ENCODE assay signal across 14 mouse cellular contexts in genomic region chr10:8027023-8027422, GRCm38 (mm10).
DNase-seq lines count a peak whose midpoint lies in the region; ATAC-seq and TF ChIP-seq lines count a peak whose summit lies in the region.
"Had no signal": no experiment of that assay in that cellular context is flagged by ENCODE, and none has a peak within 500 bp of the region (broad histone marks: within the 10 kb centered on the region; RNA-seq: fewer than 3 reads in every experiment).

No protein-coding gene starts in this region.

- no peak overlapping the region for H3K9ac ChIP-seq in lung, embryonic 14.5 days
- H3K9ac ChIP-seq in limb, embryonic 13.5 days = no peak overlapping the region
- H3K9ac ChIP-seq: heart, embryonic 15.5 days had no signal

- no peak overlapping the region for H3K4me3 ChIP-seq in lung, embryonic 14.5 days (ENCODE audit: low read depth, low read length)
- no peak overlapping the region for H3K4me3 ChIP-seq in lung, adult 2 months (replicated peaks; ENCODE audit: extremely low read depth, low read depth, low read length)
- H3K4me3 ChIP-seq in limb, embryonic 13.5 days = no peak overlapping the region
- H3K4me3 ChIP-seq: gastrocnemius, adult 2 months; heart, embryonic 15.5 days; myocyte had no signal

- no peaks in the 10 kb centered on the region for H3K36me3 ChIP-seq in lung, embryonic 14.5 days (ENCODE audit: insufficient read depth)
- H3K36me3 ChIP-seq in limb, embryonic 13.5 days = no peaks in the 10 kb centered on the region
- H3K36me3 ChIP-seq: heart, embryonic 15.5 days had no signal

- H3K4me2 ChIP-seq in lung, embryonic 14.5 days = no peak overlapping the region
- 0 out of 2 replicates have a peak overlapping the region, but pooled peaks have one; percentile 30 for H3K4me2 ChIP-seq in limb, embryonic 13.5 days (replicated peaks)
- H3K4me2 ChIP-seq: heart, embryonic 15.5 days had no signal

- no peak overlapping the region for H3K27ac ChIP-seq in lung, embryonic 14.5 days (ENCODE audit: low read depth)
- H3K27ac ChIP-seq in limb, embryonic 13.5 days = no peak overlapping the region
- H3K27ac ChIP-seq: gastrocnemius, adult 2 months; heart, embryonic 15.5 days; macrophage had no signal

- no peaks in the 10 kb centered on the region for H3K27me3 ChIP-seq in lung, embryonic 14.5 days (ENCODE audit: insufficient read depth, low read length)
- H3K27me3 ChIP-seq in limb, embryonic 13.5 days = no peaks in the 10 kb centered on the region
- H3K27me3 ChIP-seq: CH12.LX; heart, embryonic 15.5 days had no signal

- TF ChIP-seq POLR2A in lung, adult 2 months (IDR thresholded peaks at IDR 0.05; ENCODE audit: borderline replicate concordance, extremely low read depth, low read depth, low read length) = no peak

- H3K9me3 ChIP-seq in lung, embryonic 14.5 days (ENCODE audit: low read depth, low read length) = no peaks in the 10 kb centered on the region
- no peaks in the 10 kb centered on the region for H3K9me3 ChIP-seq in limb, embryonic 13.5 days
- H3K9me3 ChIP-seq: heart, embryonic 15.5 days had no signal

- peak; percentile 47; the same call in 1 of the 2 replicates for ATAC-seq in lung, embryonic 14.5 days (ENCODE audit: insufficient read depth)
- peak; percentile 54; the same call in 1 of the 2 replicates for ATAC-seq in limb, embryonic 13.5 days (ENCODE audit: low FRiP score, low read depth)

- 19% methylated on average over 6 of the region's 6 CpGs for WGBS in lung, embryonic 14.5 days
- WGBS in lung, adult 2 months = 22% methylated on average over 6 of the region's 6 CpGs
- 24% methylated on average over 6 of the region's 6 CpGs for WGBS in limb, embryonic 13.5 days

- TF ChIP-seq CTCF in lung, embryonic 14.5 days (IDR thresholded peaks at IDR 0.05; ENCODE audit: low read depth) = no peak
- TF ChIP-seq CTCF in lung, adult 2 months (IDR thresholded peaks at IDR 0.05; ENCODE audit: insufficient read depth, low read length) = no peak

- DNase-seq in gastrocnemius, adult 18-20 months (ENCODE audit: low spot score) = peak; percentile 3
- no peak for DNase-seq in gastrocnemius, postnatal 25 days
- peak; percentile 86 for DNase-seq in lung, embryonic 14.5 days
- DNase-seq in lung, adult 2 months = no peak
- DNase-seq in brain, adult 2 months (ENCODE audit: low read depth, low spot score) = peak; percentile 17
- DNase-seq in gastrocnemius, postnatal 4 days (ENCODE audit: low spot score in 2 of 2) = no peak
- DNase-seq in retina, postnatal 1 day = no peak
- DNase-seq: gastrocnemius, adult 2 months; left cerebral cortex, postnatal 4 days had no signal

- peaks cover 7% of the 10 kb centered on the region; the same call in 1 of the 2 replicates for H3K4me1 ChIP-seq in lung, embryonic 14.5 days (ENCODE audit: insufficient read depth)
- H3K4me1 ChIP-seq in lung, adult 2 months (ENCODE audit: control insufficient read depth, insufficient read depth, low read length) = no peaks in the 10 kb centered on the region
- H3K4me1 ChIP-seq in limb, embryonic 13.5 days = peaks cover 31% of the 10 kb centered on the region

Comparison
In these comparisons a context has a peak if more than half of its experiments do, and no peak if none do; other contexts are left out.
1. DNase-seq: peak in gastrocnemius, adult 18-20 months (single experiment), lung, embryonic 14.5 days (single experiment) and brain, adult 2 months (single experiment); none in gastrocnemius, postnatal 25 days (single experiment), lung, adult 2 months (single experiment), gastrocnemius, postnatal 4 days (0 of 2) and retina, postnatal 1 day (single experiment).